Mouse (Mus musculus): ENCODE results near the gene Txk. TPM values are rescaled to one million over a fixed set of nuclear protein-coding genes. Genes with fewer than 3 reads are reported as not detected.

Gene Txk
- total and polyA plus RNA-seq, 3 experiments = 0.10 to 0.23 TPM; not detected in 1

GRCm38 (mm10) chr5:72763546-72763945 is 11.0 kb upstream of the Txk start:
- peaks cover 0 to 11% of the 10 kb centered on the region in 2 experiments; a peak in 2 of 4 replicates for H3K4me1 ChIP-seq (ENCODE audit: control insufficient read depth in 1 of 2, insufficient read depth in 2 of 2, low read length in 2 of 2)
- H3K9me3 ChIP-seq (replicated peaks; ENCODE audit: insufficient read depth, low read length) = no peaks in the 10 kb centered on the region
- no peak overlapping the region for H3K4me3 ChIP-seq (ENCODE audit: control insufficient read depth in 1 of 2, insufficient read depth in 1 of 2, low read depth in 2 of 2, low read length in 2 of 2)
- no peak overlapping the region for H3K9ac ChIP-seq (ENCODE audit: control insufficient read depth, low read depth, low read length, poor library complexity, severe bottlenecking)
- peak overlapping the region; percentile 64 for H3K27ac ChIP-seq (ENCODE audit: control insufficient read depth, low read depth, low read length)
- H3K36me3 ChIP-seq (ENCODE audit: control insufficient read depth in 1 of 2, insufficient read depth in 2 of 2, low read length in 2 of 2) = peaks cover 20 to 46% of the 10 kb centered on the region in 2 experiments
- TF ChIP-seq POLR2AphosphoS2 (IDR thresholded peaks at IDR 0.05; ENCODE audit: low read length) = 0 out of 2 replicates have a peak, but pooled peaks have one; percentile 27
- TF ChIP-seq MYC (IDR thresholded peaks at IDR 0.05; ENCODE audit: low read depth, low read length) = no peak
- TF ChIP-seq MXI1 (IDR thresholded peaks at IDR 0.05; ENCODE audit: low read depth, low read length) = 0 out of 2 replicates have a peak, but pooled peaks have one; percentile 24
- 0 out of 2 replicates have a peak, but pooled peaks have one; percentile 20 for TF ChIP-seq SIN3A (IDR thresholded peaks at IDR 0.05; ENCODE audit: low read length)
- TF ChIP-seq HCFC1 (IDR thresholded peaks at IDR 0.05; ENCODE audit: low read depth, low read length) = no peak
- TF ChIP-seq EP300 (IDR thresholded peaks at IDR 0.05; ENCODE audit: low read depth in 1 of 2, low read length in 2 of 2) = no peak
- DNase-seq (ENCODE audit: low read depth, low spot score) = no peak
- H3K79me2 ChIP-seq (ENCODE audit: control insufficient read depth, insufficient read depth, low read length, poor library complexity) = no peaks in the 10 kb centered on the region
- H3K27me3 ChIP-seq (ENCODE audit: control insufficient read depth in 1 of 2, insufficient read depth in 2 of 2, low read length in 2 of 2) = no peaks in the 10 kb centered on the region

- Histone ChIP-seq H3K36me3 (ENCODE audit: control insufficient read depth in 1 of 2, insufficient read depth in 2 of 2, low read length in 2 of 2) (peaks cover 20 to 46% of the 10 kb centered on the region in 2 experiments), H3K4me1 (ENCODE audit: control insufficient read depth in 1 of 2, insufficient read depth in 2 of 2, low read length in 2 of 2) (peaks cover 0 to 11% of the 10 kb centered on the region in 2 experiments; a peak in 2 of 4 replicates), H3K4me3 (ENCODE audit: control insufficient read depth in 1 of 2, insufficient read depth in 1 of 2, low read depth in 2 of 2, low read length in 2 of 2) (no peak overlapping the region), H3K9ac (ENCODE audit: control insufficient read depth, low read depth, low read length, poor library complexity, severe bottlenecking) (no peak overlapping the region), H3K79me2 (ENCODE audit: control insufficient read depth, insufficient read depth, low read length, poor library complexity) (no peaks in the 10 kb centered on the region), H3K9me3 (replicated peaks; ENCODE audit: insufficient read depth, low read length) (no peaks in the 10 kb centered on the region), H3K27ac (ENCODE audit: control insufficient read depth, low read depth, low read length) (peak overlapping the region; percentile 64), H3K27me3 (ENCODE audit: control insufficient read depth in 1 of 2, insufficient read depth in 2 of 2, low read length in 2 of 2) (no peaks in the 10 kb centered on the region)
- DNase-seq (ENCODE audit: low read depth, low spot score) = peak; percentile 70
- TF ChIP-seq ZNF384 (IDR thresholded peaks at IDR 0.05; ENCODE audit: low read depth, low read length) (no peak), BHLHE40 (IDR thresholded peaks at IDR 0.05; ENCODE audit: borderline replicate concordance, low read depth, low read length) (no peak), CHD1 (IDR thresholded peaks at IDR 0.05; ENCODE audit: low read depth, low read length) (no peak), MYB (IDR thresholded peaks at IDR 0.05; ENCODE audit: low read depth, low read length) (no peak), EP300 (IDR thresholded peaks at IDR 0.05; ENCODE audit: low read depth in 1 of 2, low read length in 2 of 2) (peak; percentile 80 to 91), USF1 (IDR thresholded peaks at IDR 0.05; ENCODE audit: low read depth, low read length) (no peak), GABPA (IDR thresholded peaks at IDR 0.05; ENCODE audit: low read depth, low read length) (no peak), UBTF (IDR thresholded peaks at IDR 0.05; ENCODE audit: borderline replicate concordance, insufficient read depth, low read depth, low read length) (no peak), TBP (IDR thresholded peaks at IDR 0.05; ENCODE audit: low read depth, low read length) (no peak), GATA1 (IDR thresholded peaks at IDR 0.05; ENCODE audit: low read depth, low read length) (peak; percentile 93), USF2 (IDR thresholded peaks at IDR 0.05; ENCODE audit: borderline replicate concordance in 1 of 2, insufficient read depth in 1 of 2, low read depth in 1 of 2, low read length in 2 of 2) (no peak), NRF1 (IDR thresholded peaks at IDR 0.05; ENCODE audit: insufficient read depth, low read depth, low read length, poor library complexity, severe bottlenecking) (no peak), ETS1 (IDR thresholded peaks at IDR 0.05; ENCODE audit: low read depth, low read length) (peak; percentile 72), POLR2A (IDR thresholded peaks at IDR 0.05; ENCODE audit: control insufficient read depth in 1 of 2, insufficient read depth in 1 of 2, low read depth in 1 of 2, low read length in 2 of 2, poor library complexity in 1 of 2) (no peak), TCF12 (IDR thresholded peaks at IDR 0.05; ENCODE audit: low read depth, low read length) (peak; percentile 71), CHD2 (IDR thresholded peaks at IDR 0.05; ENCODE audit: low read length) (no peak), RAD21 (IDR thresholded peaks at IDR 0.05; ENCODE audit: low read depth, low read length) (no peak), CTCF (IDR thresholded peaks at IDR 0.05 in 2 of 3, conservative IDR thresholded peaks at IDR 0.05 in 1 of 3; ENCODE audit: control insufficient read depth in 1 of 3, insufficient read depth in 1 of 3, low read depth in 2 of 3, low read length in 3 of 3, poor library complexity in 1 of 3, severe bottlenecking in 1 of 3) (no peak), MYC (IDR thresholded peaks at IDR 0.05; ENCODE audit: low read depth, low read length) (no peak), RCOR1 (IDR thresholded peaks at IDR 0.05; ENCODE audit: low read depth, low read length) (peak; percentile 94), ZC3H11A (IDR thresholded peaks at IDR 0.05; ENCODE audit: low read depth, low read length) (no peak), ZKSCAN1 (IDR thresholded peaks at IDR 0.05; ENCODE audit: low read depth, low read length) (no peak), ZMIZ1 (IDR thresholded peaks at IDR 0.05; ENCODE audit: low read depth, low read length) (no peak), POLR2AphosphoS2 (IDR thresholded peaks at IDR 0.05; ENCODE audit: low read length) (no peak), KAT2A (conservative IDR thresholded peaks at IDR 0.05; ENCODE audit: low read depth, low read length) (no peak), TAL1 (IDR thresholded peaks at IDR 0.05; ENCODE audit: low read length) (no peak), JUND (IDR thresholded peaks at IDR 0.05; ENCODE audit: low read depth, low read length) (no peak), NELFE (IDR thresholded peaks at IDR 0.05; ENCODE audit: low read depth, low read length) (no peak), ELF1 (IDR thresholded peaks at IDR 0.05; ENCODE audit: low read depth, low read length) (no peak)
Observed at GRCm38 (mm10) chr5:72763025-72763424, 10.4 kb upstream of the Txk start.
